Mouse (Mus musculus): ENCODE data around the gene Rpa1. TPM values are rescaled to one million over a fixed set of nuclear protein-coding genes. Genes with fewer than 3 reads are reported as not detected.

Rpa1 gene
- polyA plus RNA-seq, 1 experiment from 2014 or later = 67.1 TPM

DNA sequence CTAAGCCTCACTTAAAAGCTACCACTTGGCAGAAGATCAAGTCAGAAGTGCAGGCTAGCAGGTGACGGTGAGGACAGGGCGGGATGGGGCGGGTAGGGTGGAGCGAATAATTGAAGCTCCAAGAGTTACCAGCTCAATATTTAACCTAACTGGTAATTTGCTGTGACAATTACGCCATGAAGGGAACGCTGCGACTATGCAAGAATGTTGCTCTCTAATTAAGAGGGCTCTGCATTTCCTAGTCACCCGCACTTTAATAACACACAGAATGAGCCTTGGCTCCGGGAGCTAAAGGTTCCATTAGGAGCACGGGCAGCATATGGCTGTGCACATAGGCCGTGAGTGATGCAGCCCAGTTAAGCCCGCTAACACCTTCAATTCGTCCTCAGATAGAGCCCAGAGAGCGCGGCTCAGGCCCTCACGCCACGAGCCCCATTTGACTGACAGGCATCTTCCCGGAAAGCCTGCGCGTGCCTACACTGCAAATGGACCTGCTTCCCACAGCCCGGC is 54.2 kb downstream of the Rpa1 start:
- WGBS = 17% methylated on average over 21 of the region's 21 CpGs
- Histone ChIP-seq H3K27ac (ENCODE audit: low read length) (no peak overlapping the region; the same call in 1 of the 2 replicates), H3K4me3 (replicated peaks; ENCODE audit: low read length) (no peak overlapping the region), H3K9ac (replicated peaks; ENCODE audit: low read depth, low read length) (peak overlapping the region; percentile 30; the same call in 1 of the 2 replicates), H3K27me3 (replicated peaks; ENCODE audit: control insufficient read depth, insufficient read depth, low read length) (no peaks in the 10 kb centered on the region), H3K4me1 (replicated peaks; ENCODE audit: control insufficient read depth, insufficient read depth, low read length) (peaks cover 35% of the 10 kb centered on the region), H3K9me3 (ENCODE audit: control insufficient read depth, low read length) (no peaks in the 10 kb centered on the region), H3K4me2 (ENCODE audit: low read length) (peak overlapping the region; percentile 33), H3K36me3 (ENCODE audit: control insufficient read depth, insufficient read depth) (no peaks in the 10 kb centered on the region)
- 0 out of 2 replicates have a peak, but pooled peaks have one; percentile 12 for ATAC-seq

DNA sequence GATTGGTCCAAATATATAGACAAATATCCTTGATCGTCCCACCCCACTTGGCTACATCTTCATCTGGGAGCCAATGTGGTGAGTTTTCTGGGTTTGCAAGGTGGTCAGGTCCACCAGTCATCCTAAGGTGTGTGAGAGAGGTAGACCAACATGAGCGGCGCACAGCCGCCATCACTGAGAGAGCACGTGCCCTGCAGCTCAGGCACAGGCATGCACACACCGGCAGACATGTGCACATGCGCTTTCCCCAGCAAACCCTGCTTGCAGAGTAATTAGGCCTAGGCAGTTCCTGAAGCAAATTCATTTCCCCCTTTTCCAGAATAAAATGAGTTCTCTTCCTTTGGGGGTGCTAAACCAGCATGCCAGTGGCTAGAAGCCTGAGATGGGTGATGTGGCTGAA is 55.8 kb downstream of the Rpa1 start:
- 78% methylated on average over 7 of the region's 7 CpGs for WGBS
- H3K4me1 ChIP-seq (replicated peaks; ENCODE audit: control insufficient read depth, insufficient read depth, low read length) = peaks cover 35% of the 10 kb centered on the region
- no peak overlapping the region for H3K4me2 ChIP-seq (ENCODE audit: low read length)
- H3K36me3 ChIP-seq (ENCODE audit: control insufficient read depth, insufficient read depth) = no peaks in the 10 kb centered on the region
- H3K27ac ChIP-seq (ENCODE audit: low read length) = peak overlapping the region; percentile 64; the same call in 1 of the 2 replicates
- ATAC-seq = peak; percentile 43; the same call in 1 of the 2 replicates
- H3K27me3 ChIP-seq (replicated peaks; ENCODE audit: control insufficient read depth, insufficient read depth, low read length) = no peaks in the 10 kb centered on the region
- H3K9ac ChIP-seq (replicated peaks; ENCODE audit: low read depth, low read length) = no peak overlapping the region
- H3K4me3 ChIP-seq (replicated peaks; ENCODE audit: low read length) = no peak overlapping the region
- H3K9me3 ChIP-seq (ENCODE audit: control insufficient read depth, low read length) = no peaks in the 10 kb centered on the region

DNA sequence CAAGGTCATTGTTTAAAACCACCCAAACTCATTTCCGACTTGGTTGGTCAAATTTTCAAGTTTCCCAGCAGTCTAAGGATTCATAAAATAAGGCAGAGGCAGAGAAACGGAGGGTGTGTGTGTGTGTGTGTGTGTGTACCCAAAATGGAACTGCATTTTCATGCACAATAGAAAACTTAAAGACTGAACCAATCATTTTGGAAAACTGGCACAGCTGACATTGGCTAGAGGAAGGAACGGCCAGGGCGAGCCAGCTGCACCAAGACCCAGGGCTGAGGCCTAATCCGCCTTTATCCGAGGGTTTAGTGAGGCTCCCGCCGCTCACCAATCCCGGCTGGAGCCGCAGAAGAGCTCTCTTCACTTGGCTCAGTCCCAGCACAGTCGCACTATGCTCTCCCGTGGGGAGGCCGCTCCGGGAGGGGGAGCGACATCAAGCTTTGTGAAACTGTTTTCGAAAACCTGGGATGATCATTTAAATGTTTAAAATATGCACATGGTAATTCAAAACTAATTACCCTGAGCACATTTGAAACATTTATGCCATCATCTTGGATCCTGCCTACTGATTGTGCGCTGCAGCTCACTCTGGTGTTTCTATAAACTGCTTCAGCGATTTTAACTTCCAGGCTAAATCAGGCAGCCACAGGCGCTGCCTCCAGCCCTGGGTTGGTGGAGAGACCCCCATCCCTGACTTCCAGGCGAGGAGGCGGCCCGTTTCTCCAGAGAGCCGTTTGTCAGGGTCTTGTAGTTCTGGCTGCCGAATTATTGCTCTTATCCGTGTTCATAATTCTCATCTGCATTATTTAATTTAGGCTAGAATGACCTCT is 56.5 kb downstream of the Rpa1 start:
- Histone ChIP-seq H3K4me3 (replicated peaks; ENCODE audit: low read length) (peak overlapping the region; percentile 12; the same call in 1 of the 2 replicates), H3K9me3 (ENCODE audit: control insufficient read depth, low read length) (no peaks in the 10 kb centered on the region), H3K4me1 (replicated peaks; ENCODE audit: control insufficient read depth, insufficient read depth, low read length) (peaks cover 35% of the 10 kb centered on the region), H3K36me3 (ENCODE audit: control insufficient read depth, insufficient read depth) (no peaks in the 10 kb centered on the region), H3K27ac (ENCODE audit: low read length) (peak overlapping the region; percentile 64), H3K27me3 (replicated peaks; ENCODE audit: control insufficient read depth, insufficient read depth, low read length) (no peaks in the 10 kb centered on the region), H3K4me2 (ENCODE audit: low read length) (peak overlapping the region; percentile 40), H3K9ac (replicated peaks; ENCODE audit: low read depth, low read length) (peak overlapping the region; percentile 38; the same call in 1 of the 2 replicates)
- ATAC-seq = peak; percentile 41
- 12% methylated on average over 25 of the region's 25 CpGs for WGBS

DNA sequence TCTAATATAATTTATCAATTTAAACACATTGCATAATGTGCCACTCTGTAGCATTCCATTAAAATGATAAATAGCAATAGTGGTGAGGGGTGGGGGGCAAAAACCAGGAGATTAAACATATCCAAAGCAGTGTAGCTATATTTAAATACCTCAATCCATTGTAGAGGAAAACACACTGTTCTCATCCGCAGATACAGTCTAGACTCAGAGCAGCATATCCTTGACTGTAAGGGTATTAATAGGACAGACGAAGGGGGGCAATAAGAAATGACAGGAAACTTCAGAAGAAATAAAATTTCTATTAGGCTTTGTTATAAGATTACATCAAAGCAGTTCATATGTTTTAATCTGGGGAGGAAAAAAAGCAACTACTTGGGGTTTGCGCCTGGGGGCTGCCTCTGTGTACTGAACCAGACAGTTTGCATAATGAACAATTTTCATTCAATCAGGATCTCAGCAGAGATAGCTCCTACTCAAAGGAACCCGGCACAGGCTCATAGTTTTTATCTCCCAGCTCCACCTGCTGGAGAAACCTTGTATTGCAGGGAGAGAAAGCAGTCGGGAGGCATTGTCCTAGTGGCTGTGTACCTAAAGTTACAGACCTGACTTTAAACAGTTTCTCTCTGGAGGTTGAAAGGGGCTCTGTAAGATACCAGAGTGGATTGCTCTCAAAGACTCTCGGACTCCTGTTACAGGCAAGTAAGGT is 57.4 kb downstream of the Rpa1 start:
- WGBS = 14% methylated on average over 6 of the region's 6 CpGs
- Histone ChIP-seq H3K4me2 (ENCODE audit: low read length) (0 out of 2 replicates have a peak overlapping the region, but pooled peaks have one; percentile 40), H3K9me3 (ENCODE audit: control insufficient read depth, low read length) (no peaks in the 10 kb centered on the region), H3K9ac (replicated peaks; ENCODE audit: low read depth, low read length) (no peak overlapping the region), H3K4me3 (replicated peaks; ENCODE audit: low read length) (no peak overlapping the region), H3K27ac (ENCODE audit: low read length) (peak overlapping the region; percentile 64), H3K4me1 (replicated peaks; ENCODE audit: control insufficient read depth, insufficient read depth, low read length) (peaks cover 35% of the 10 kb centered on the region), H3K36me3 (ENCODE audit: control insufficient read depth, insufficient read depth) (no peaks in the 10 kb centered on the region), H3K27me3 (replicated peaks; ENCODE audit: control insufficient read depth, insufficient read depth, low read length) (no peaks in the 10 kb centered on the region; the same call in 1 of the 2 replicates)
- ATAC-seq = peak; percentile 71

DNA sequence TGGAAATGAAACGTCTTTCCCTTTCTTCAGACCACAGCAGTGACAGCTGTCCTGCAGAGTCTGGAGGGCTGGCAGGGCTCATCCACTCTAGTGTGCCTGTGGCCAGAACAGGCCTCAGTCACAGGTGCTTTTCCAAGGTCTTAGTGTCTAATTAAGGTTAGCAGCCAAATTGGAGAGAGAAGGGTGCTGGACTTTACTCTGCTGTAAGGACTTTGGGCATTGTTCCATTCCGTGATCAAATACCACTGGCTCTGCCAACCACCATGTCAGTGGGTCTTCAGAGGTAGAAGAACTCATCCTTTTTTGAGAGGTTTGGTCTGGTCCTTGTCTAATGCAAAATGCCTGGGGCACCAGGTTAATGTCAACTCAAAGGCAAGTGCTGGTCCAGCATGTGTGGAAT is 59.0 kb downstream of the Rpa1 start:
- H3K36me3 ChIP-seq (ENCODE audit: control insufficient read depth, insufficient read depth) = no peaks in the 10 kb centered on the region
- no peaks in the 10 kb centered on the region; the same call in none of the 2 replicates for H3K27me3 ChIP-seq (replicated peaks; ENCODE audit: control insufficient read depth, insufficient read depth, low read length)
- peaks cover 28% of the 10 kb centered on the region for H3K4me1 ChIP-seq (replicated peaks; ENCODE audit: control insufficient read depth, insufficient read depth, low read length)
- H3K27ac ChIP-seq (ENCODE audit: low read length) = no peak overlapping the region
- H3K9ac ChIP-seq (replicated peaks; ENCODE audit: low read depth, low read length) = no peak overlapping the region
- H3K4me2 ChIP-seq (ENCODE audit: low read length) = no peak overlapping the region
- no peak for ATAC-seq
- H3K4me3 ChIP-seq (replicated peaks; ENCODE audit: low read length) = no peak overlapping the region
- 57% methylated on average over 2 of the region's 2 CpGs for WGBS
- H3K9me3 ChIP-seq (ENCODE audit: control insufficient read depth, low read length) = no peaks in the 10 kb centered on the region

DNA sequence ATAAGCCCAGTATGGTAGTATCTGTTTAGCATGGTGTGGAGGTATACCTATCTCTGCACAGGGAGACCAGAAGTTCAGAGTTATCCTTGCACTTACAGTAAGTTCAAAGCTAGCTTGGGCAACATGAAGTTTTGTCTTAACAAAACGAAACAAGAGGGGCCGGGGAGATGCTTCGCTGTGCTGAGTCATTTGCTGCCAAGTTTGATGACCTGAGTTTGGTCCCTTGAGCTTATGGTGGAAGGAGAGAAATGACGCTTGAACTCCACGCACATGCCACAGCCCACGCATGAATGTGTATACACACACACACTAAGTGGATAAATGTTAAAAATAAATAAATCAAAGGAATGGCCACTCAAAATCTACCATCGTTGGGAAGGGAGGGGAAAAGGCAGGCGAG is 59.6 kb downstream of the Rpa1 start:
- Histone ChIP-seq H3K4me3 (replicated peaks; ENCODE audit: low read length) (no peak overlapping the region), H3K9ac (replicated peaks; ENCODE audit: low read depth, low read length) (no peak overlapping the region), H3K4me2 (ENCODE audit: low read length) (no peak overlapping the region), H3K4me1 (replicated peaks; ENCODE audit: control insufficient read depth, insufficient read depth, low read length) (peaks cover 22% of the 10 kb centered on the region), H3K9me3 (ENCODE audit: control insufficient read depth, low read length) (no peaks in the 10 kb centered on the region), H3K36me3 (ENCODE audit: control insufficient read depth, insufficient read depth) (no peaks in the 10 kb centered on the region), H3K27ac (ENCODE audit: low read length) (no peak overlapping the region), H3K27me3 (replicated peaks; ENCODE audit: control insufficient read depth, insufficient read depth, low read length) (no peaks in the 10 kb centered on the region; the same call in none of the 2 replicates)
- 88% methylated on average over 8 of the region's 8 CpGs for WGBS
- ATAC-seq = no peak

DNA sequence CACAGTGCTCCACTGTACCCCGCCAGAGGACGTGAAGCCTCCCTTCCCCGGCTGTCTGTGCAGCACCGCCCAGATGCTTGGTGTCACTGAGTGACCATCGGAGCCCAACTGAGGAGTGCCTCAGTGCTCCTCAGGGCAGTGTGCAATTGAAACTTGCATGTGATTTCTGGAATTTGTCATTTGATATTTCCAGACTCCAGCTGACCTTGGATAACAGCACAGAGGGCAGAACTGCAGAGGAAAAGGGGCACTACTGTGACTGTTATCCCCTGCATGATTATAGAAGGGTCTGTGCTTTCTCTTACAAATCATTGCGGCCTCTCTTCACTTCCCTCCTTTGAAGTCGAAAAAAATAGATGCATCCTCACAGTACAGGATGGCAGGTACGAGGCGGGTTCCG is 60.2 kb downstream of the Rpa1 start:
- no peak for ATAC-seq
- Histone ChIP-seq H3K9ac (replicated peaks; ENCODE audit: low read depth, low read length) (no peak overlapping the region), H3K27me3 (replicated peaks; ENCODE audit: control insufficient read depth, insufficient read depth, low read length) (peaks cover 5% of the 10 kb centered on the region), H3K9me3 (ENCODE audit: control insufficient read depth, low read length) (no peaks in the 10 kb centered on the region), H3K36me3 (ENCODE audit: control insufficient read depth, insufficient read depth) (no peaks in the 10 kb centered on the region), H3K4me2 (ENCODE audit: low read length) (no peak overlapping the region), H3K27ac (ENCODE audit: low read length) (no peak overlapping the region), H3K4me1 (replicated peaks; ENCODE audit: control insufficient read depth, insufficient read depth, low read length) (peaks cover 19% of the 10 kb centered on the region), H3K4me3 (replicated peaks; ENCODE audit: low read length) (no peak overlapping the region)
- 84% methylated on average over 10 of the region's 10 CpGs for WGBS

DNA sequence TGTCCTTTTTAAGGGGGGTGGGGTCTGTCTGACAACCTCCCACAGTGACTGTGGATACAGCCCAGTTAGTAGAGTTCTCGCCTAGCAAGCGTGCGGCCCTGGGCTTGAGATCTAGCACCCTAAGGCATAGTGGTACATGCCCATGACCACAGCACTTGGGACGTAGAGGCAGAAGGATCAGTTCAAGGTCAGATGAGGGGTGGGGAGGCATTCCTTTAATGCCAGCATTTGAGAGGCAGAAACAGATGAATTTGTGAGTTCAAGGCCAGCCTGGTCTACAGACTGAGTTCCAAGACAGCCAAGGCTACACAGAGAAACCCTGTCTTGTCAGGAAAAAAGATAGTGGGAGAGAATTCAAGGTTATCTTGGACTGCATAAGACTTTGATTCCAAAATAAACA is 61.3 kb downstream of the Rpa1 start:
- Histone ChIP-seq H3K4me2 (ENCODE audit: low read length) (no peak overlapping the region), H3K27ac (ENCODE audit: low read length) (no peak overlapping the region), H3K36me3 (ENCODE audit: control insufficient read depth, insufficient read depth) (no peaks in the 10 kb centered on the region), H3K4me1 (replicated peaks; ENCODE audit: control insufficient read depth, insufficient read depth, low read length) (peaks cover 18% of the 10 kb centered on the region), H3K9ac (replicated peaks; ENCODE audit: low read depth, low read length) (no peak overlapping the region), H3K27me3 (replicated peaks; ENCODE audit: control insufficient read depth, insufficient read depth, low read length) (peaks cover 7% of the 10 kb centered on the region), H3K4me3 (replicated peaks; ENCODE audit: low read length) (no peak overlapping the region), H3K9me3 (ENCODE audit: control insufficient read depth, low read length) (no peaks in the 10 kb centered on the region)
- no peak for ATAC-seq
- WGBS = 91% methylated on average over 4 of the region's 4 CpGs

DNA sequence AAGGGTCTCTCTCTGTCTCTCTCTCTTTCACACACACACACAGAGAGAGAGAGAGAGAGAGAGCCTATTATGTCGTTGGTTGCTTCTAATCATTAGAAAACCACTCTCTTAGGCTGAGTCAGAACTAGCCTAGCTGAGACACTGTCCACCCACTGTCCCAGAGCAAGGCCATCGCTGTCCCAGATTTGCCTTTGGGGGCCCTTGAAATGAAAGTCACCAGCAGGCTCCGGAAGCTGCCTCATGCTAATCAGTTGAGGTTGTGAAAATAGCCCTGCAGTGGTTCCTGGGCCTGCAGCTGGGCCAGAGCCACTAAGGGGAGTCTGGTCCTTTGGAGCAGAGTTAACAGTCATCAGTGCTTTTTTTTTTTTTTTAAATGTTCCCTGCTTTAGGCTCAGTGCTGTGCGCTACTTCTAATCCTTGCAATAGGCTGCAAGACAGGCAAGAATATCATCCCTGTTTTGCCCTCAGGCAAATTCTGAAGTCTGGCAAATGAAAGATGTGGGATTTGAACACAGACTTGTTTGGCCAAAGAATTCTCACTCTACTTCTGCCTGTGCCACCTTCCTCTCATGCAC is 62.1 kb downstream of the Rpa1 start:
- ATAC-seq = no peak
- 55% methylated on average over 4 of the region's 4 CpGs for WGBS

More for the DNA sequence above, 62.1 kb downstream of the Rpa1 start:
- peaks cover 18% of the 10 kb centered on the region for H3K4me1 ChIP-seq (replicated peaks; ENCODE audit: control insufficient read depth, insufficient read depth, low read length)
- H3K9me3 ChIP-seq (ENCODE audit: control insufficient read depth, low read length) = no peaks in the 10 kb centered on the region
- no peak overlapping the region for H3K9ac ChIP-seq (replicated peaks; ENCODE audit: low read depth, low read length)
- no peak overlapping the region for H3K4me3 ChIP-seq (replicated peaks; ENCODE audit: low read length)
- H3K27ac ChIP-seq (ENCODE audit: low read length) = no peak overlapping the region
- no peak overlapping the region for H3K4me2 ChIP-seq (ENCODE audit: low read length)
- no peaks in the 10 kb centered on the region for H3K36me3 ChIP-seq (ENCODE audit: control insufficient read depth, insufficient read depth)
- peaks cover 13% of the 10 kb centered on the region for H3K27me3 ChIP-seq (replicated peaks; ENCODE audit: control insufficient read depth, insufficient read depth, low read length)
